Mouse (Mus musculus) 3134 (cell line): ENCODE measurements around the gene Sidt1.
A peak's percentile ranks its signal among the peaks of the same experiment; 100 is the strongest.

Experiments
- DNase-seq: peaks from one replicate; pipeline ENCODE4 v3.0.0-alpha.2; 2011; ENCODE audit warnings: low spot score; ENCODE audit not compliant: insufficient read length; ENCODE audit errors: extremely low read depth

Gene Sidt1

GRCm38 (mm10) chr16:44253797-44254634, 79.0 kb downstream of the Sidt1 start:
- DNase-seq, result no peak

- no peak for DNase-seq
These were observed 80.3 kb downstream of the Sidt1 start for GRCm38 (mm10) chr16:44252735-44253134.

- DNase-seq, result no peak
These were observed 83.0 kb downstream of the Sidt1 start for GRCm38 (mm10) chr16:44249985-44250384.

GRCm38 (mm10) chr16:44243323-44243722, 89.7 kb downstream of the Sidt1 start:
- DNase-seq, result no peak

- DNase-seq, result peak; percentile 34
These were observed 90.4 kb downstream of the Sidt1 start for GRCm38 (mm10) chr16:44242633-44243032.

GRCm38 (mm10) chr16:44240406-44240805, 92.6 kb downstream of the Sidt1 start:
- DNase-seq, result no peak

- DNase-seq, result no peak
These were observed 94.1 kb downstream of the Sidt1 start for GRCm38 (mm10) chr16:44238835-44239263.

- no peak for DNase-seq
These were observed 95.2 kb downstream of the Sidt1 start for GRCm38 (mm10) chr16:44237836-44238235.

- DNase-seq, result no peak
These were observed 100.0 kb downstream of the Sidt1 start for GRCm38 (mm10) chr16:44233019-44233418.

GRCm38 (mm10) chr16:44226706-44227291, 106.2 kb downstream of the Sidt1 start:
- DNase-seq, result no peak

- DNase-seq, result no peak
These were observed 111.5 kb downstream of the Sidt1 start for GRCm38 (mm10) chr16:44221463-44221862.

GRCm38 (mm10) chr16:44216417-44216816, 116.6 kb downstream of the Sidt1 start:
- DNase-seq, result no peak

GRCm38 (mm10) chr16:44215513-44215912, 117.5 kb downstream of the Sidt1 start:
- no peak for DNase-seq

GRCm38 (mm10) chr16:44212703-44213102, 120.3 kb downstream of the Sidt1 start:
- no peak for DNase-seq

GRCm38 (mm10) chr16:44211054-44211414, 122.0 kb downstream of the Sidt1 start:
- DNase-seq, result no peak

- DNase-seq, result no peak
These were observed 122.6 kb downstream of the Sidt1 start for GRCm38 (mm10) chr16:44210156-44211053.

- no peak for DNase-seq
These were observed 127.0 kb downstream of the Sidt1 start for GRCm38 (mm10) chr16:44205973-44206372.

- no peak for DNase-seq
These were observed 128.7 kb downstream of the Sidt1 start for GRCm38 (mm10) chr16:44204331-44204730.

- DNase-seq, result no peak
These were observed 132.8 kb downstream of the Sidt1 start for GRCm38 (mm10) chr16:44200146-44200545.

- no peak for DNase-seq
These were observed 133.8 kb downstream of the Sidt1 start for GRCm38 (mm10) chr16:44199066-44199703.

- DNase-seq, result no peak
These were observed 142.0 kb downstream of the Sidt1 start for GRCm38 (mm10) chr16:44190968-44191367.
